In the genomic region with DNA sequence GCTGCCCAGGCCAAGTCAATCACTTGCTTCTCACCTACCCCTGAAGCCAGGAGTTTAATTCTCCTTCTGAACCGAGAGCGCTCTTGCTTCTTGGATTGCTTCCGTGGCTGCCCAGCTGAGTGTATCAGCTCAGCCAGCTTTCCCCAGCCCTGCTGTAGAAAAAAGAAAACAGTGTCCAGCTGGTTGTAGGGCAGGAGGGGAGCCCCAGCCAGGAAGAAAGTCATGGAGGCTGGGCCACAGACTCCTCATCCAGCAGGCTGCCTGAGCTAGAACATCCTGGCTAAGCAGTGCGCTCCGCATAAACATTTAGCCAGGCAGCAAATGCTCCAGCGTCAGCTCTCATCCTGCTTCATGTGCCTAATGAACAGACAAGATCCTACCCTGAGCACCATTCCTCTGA, we compare ENCODE assay signal across 18 mouse cellular contexts. TPM values are rescaled to one million over a fixed set of nuclear protein-coding genes. Genes with fewer than 3 reads are reported as not detected.
A peak's percentile ranks its signal among the peaks of the same experiment; 100 is the strongest.
DNase-seq lines count a peak whose midpoint lies in the region; ATAC-seq and TF ChIP-seq lines count a peak whose summit lies in the region.
"Had no signal": no experiment of that assay in that cellular context is flagged by ENCODE, and none has a peak within 500 bp of the region (broad histone marks: within the 10 kb centered on the region; RNA-seq: fewer than 3 reads in every experiment).

No protein-coding gene starts in this region.

- H3K4me3 ChIP-seq in heart, embryonic 16.5 days (ENCODE audit: low read length): no peak overlapping the region
- H3K4me3 ChIP-seq in hindbrain, postnatal 0 days (ENCODE audit: low read length): no peak overlapping the region
- no peak overlapping the region for H3K4me3 ChIP-seq in forebrain, embryonic 12.5 days (replicated peaks)
- H3K4me3 ChIP-seq: embryonic facial prominence, embryonic 13.5 days had no signal

- no peaks in the 10 kb centered on the region for H3K9me3 ChIP-seq in heart, embryonic 16.5 days (replicated peaks; ENCODE audit: control insufficient read depth, low read length)
- H3K9me3 ChIP-seq in hindbrain, postnatal 0 days (ENCODE audit: low read length): no peaks in the 10 kb centered on the region
- no peaks in the 10 kb centered on the region for H3K9me3 ChIP-seq in forebrain, embryonic 12.5 days
- H3K9me3 ChIP-seq: embryonic facial prominence, embryonic 13.5 days had no signal

- no peaks in the 10 kb centered on the region for H3K4me1 ChIP-seq in heart, embryonic 16.5 days (ENCODE audit: control insufficient read depth, insufficient read depth, low read length)
- H3K4me1 ChIP-seq in hindbrain, postnatal 0 days (ENCODE audit: insufficient read depth, low read length): no peaks in the 10 kb centered on the region
- H3K4me1 ChIP-seq in forebrain, embryonic 12.5 days: peaks cover 9% of the 10 kb centered on the region; the same call in 1 of the 2 replicates
- H3K4me1 ChIP-seq: embryonic facial prominence, embryonic 13.5 days had no signal

- no peak for TF ChIP-seq CTCF in hindbrain, postnatal 0 days (IDR thresholded peaks at IDR 0.05; ENCODE audit: low read depth)

- H3K27ac ChIP-seq in heart, embryonic 16.5 days (ENCODE audit: low read length): peak overlapping the region; percentile 49
- peak overlapping the region; percentile 27; the same call in 1 of the 2 replicates for H3K27ac ChIP-seq in hindbrain, postnatal 0 days
- H3K27ac ChIP-seq in forebrain, embryonic 12.5 days: no peak overlapping the region
- H3K27ac ChIP-seq: embryonic facial prominence, embryonic 13.5 days; liver, embryonic 14.5 days had no signal

- intact Hi-C loops in left cerebral cortex, postnatal 4 days (cut with DNase I): no loop called here

- H3K36me3 ChIP-seq in heart, embryonic 16.5 days (ENCODE audit: control insufficient read depth, insufficient read depth): no peaks in the 10 kb centered on the region
- no peaks in the 10 kb centered on the region for H3K36me3 ChIP-seq in hindbrain, postnatal 0 days (ENCODE audit: insufficient read depth, low read length)
- no peaks in the 10 kb centered on the region for H3K36me3 ChIP-seq in forebrain, embryonic 12.5 days (replicated peaks)
- H3K36me3 ChIP-seq: embryonic facial prominence, embryonic 13.5 days; G1E had no signal

- H3K27me3 ChIP-seq in heart, embryonic 16.5 days (ENCODE audit: control insufficient read depth, insufficient read depth, low read length): no peaks in the 10 kb centered on the region
- H3K27me3 ChIP-seq in hindbrain, postnatal 0 days (ENCODE audit: insufficient read depth, low read length): no peaks in the 10 kb centered on the region
- H3K27me3 ChIP-seq in forebrain, embryonic 12.5 days: 0 out of 2 replicates have a peak, but pooled peaks cover 4% of the 10 kb centered on the region
- H3K27me3 ChIP-seq: embryonic facial prominence, embryonic 13.5 days had no signal

- H3K4me2 ChIP-seq in heart, embryonic 16.5 days (ENCODE audit: low read depth, low read length): no peak overlapping the region
- H3K4me2 ChIP-seq in hindbrain, postnatal 0 days (ENCODE audit: low read depth, low read length): no peak overlapping the region
- no peak overlapping the region for H3K4me2 ChIP-seq in forebrain, embryonic 12.5 days
- H3K4me2 ChIP-seq: embryonic facial prominence, embryonic 13.5 days had no signal

- no peak overlapping the region for H3K9ac ChIP-seq in heart, embryonic 16.5 days (ENCODE audit: low read length)
- H3K9ac ChIP-seq in hindbrain, postnatal 0 days (replicated peaks; ENCODE audit: low read length): no peak overlapping the region
- H3K9ac ChIP-seq in forebrain, embryonic 12.5 days: no peak overlapping the region
- H3K9ac ChIP-seq: embryonic facial prominence, embryonic 13.5 days; liver, embryonic 14.5 days had no signal

- ATAC-seq in heart, embryonic 16.5 days (replicated peaks; ENCODE audit: extremely low read depth, insufficient read depth, low FRiP score): 0 out of 2 replicates have a peak, but pooled peaks have one; percentile 32
- no peak for ATAC-seq in hindbrain, postnatal 0 days
- ATAC-seq in forebrain, embryonic 12.5 days (ENCODE audit: low FRiP score): no peak
- ATAC-seq: forebrain, embryonic 16.5 days; intestine, postnatal 0 days had no signal

- WGBS in heart, embryonic 16.5 days: 24% methylated on average over 6 of the region's 6 CpGs
- WGBS in hindbrain, postnatal 0 days: 27% methylated on average over 6 of the region's 6 CpGs
- WGBS in forebrain, embryonic 12.5 days: 64% methylated on average over 6 of the region's 6 CpGs

- DNase-seq in heart, adult 18-20 months: peak; percentile 9 to 12
- no peak for DNase-seq in heart, postnatal 4 days
- DNase-seq in left cerebral cortex, postnatal 4 days: peak; percentile 13
- DNase-seq in left cerebral cortex, adult 8-10 months (ENCODE audit: low spot score in 2 of 2): no peak
- DNase-seq in hindbrain, postnatal 0 days (ENCODE audit: low spot score): peak; percentile 13
- DNase-seq in testis, postnatal 10 days (ENCODE audit: low spot score): no peak
- DNase-seq: B cell, adult 2 months; cerebellum, adult 18-20 months; gastrocnemius, postnatal 10 days; thymus, postnatal 25 days had no signal

RNA-seq across cellular contexts. Expression of gene Ccl1, which starts 34.9 kb away (rescaled TPM):
- total RNA-seq in heart, adult 18-20 months (2021): not detected
- total RNA-seq in heart, postnatal 4 days (2021): not detected
- not detected for total RNA-seq in left cerebral cortex, postnatal 4 days (2021)
- not detected for total RNA-seq in left cerebral cortex, adult 8-10 months (2022)
- polyA plus RNA-seq in heart, embryonic 16.5 days (2015; fragmentation: Nextera tagmentation; extraction: Ambion mirVana): 0.30 TPM in 1 of 2 replicates, not detected in the other
- total RNA-seq in hindbrain, postnatal 0 days (2014; rRNA removed): not detected in 2 replicates
- 0.39 TPM in 1 of 2 replicates, not detected in the other for polyA plus RNA-seq in hindbrain, postnatal 0 days (2015; fragmentation: Nextera tagmentation; extraction: Ambion mirVana)
- not detected in 2 replicates for polyA plus RNA-seq in forebrain, embryonic 12.5 days (2016; fragmentation: Nextera tagmentation; extraction: Ambion mirVana)
- total RNA-seq: adrenal gland, postnatal 4 days; gastrocnemius, postnatal 10 days had no signal
- polyA plus RNA-seq: embryonic facial prominence, embryonic 13.5 days; G1E; intestine, postnatal 0 days; liver, embryonic 14.5 days had no signal

RNA-seq across cellular contexts. Expression of gene Tmem132e, which starts 48.3 kb away (rescaled TPM):
- total RNA-seq in heart, adult 18-20 months (2021): under 1 TPM; 0.20 to 0.31 TPM
- total RNA-seq in heart, postnatal 4 days (2021): under 1 TPM; 0.11 to 0.29 TPM
- 10 to 100 TPM; 16.0 to 16.8 TPM for total RNA-seq in left cerebral cortex, postnatal 4 days (2021)
- total RNA-seq in left cerebral cortex, adult 8-10 months (2022): 10 to 100 TPM; 16.2 to 17.7 (median 17.1) TPM
- 0.04 and 0.12 TPM in 2 replicates for polyA plus RNA-seq in heart, embryonic 16.5 days (2015; fragmentation: Nextera tagmentation; extraction: Ambion mirVana)
- total RNA-seq in hindbrain, postnatal 0 days (2014; rRNA removed): 48.9 and 52.8 TPM in 2 replicates
- 4.0 and 4.6 TPM in 2 replicates for polyA plus RNA-seq in hindbrain, postnatal 0 days (2015; fragmentation: Nextera tagmentation; extraction: Ambion mirVana)
- 0.85 and 0.88 TPM in 2 replicates for polyA plus RNA-seq in forebrain, embryonic 12.5 days (2016; fragmentation: Nextera tagmentation; extraction: Ambion mirVana)
- total RNA-seq: G1E had no signal
- polyA plus RNA-seq: G1E had no signal

Comparison
In these comparisons a context has a peak if more than half of its experiments do, and no peak if none do; other contexts are left out.
1. DNase-seq: peak in heart, adult 18-20 months (2 of 2), left cerebral cortex, postnatal 4 days (single experiment) and hindbrain, postnatal 0 days (single experiment); none in heart, postnatal 4 days (single experiment), left cerebral cortex, adult 8-10 months (0 of 2) and testis, postnatal 10 days (single experiment).
2. RNA of gene Tmem132e, which starts 48.3 kb away (total RNA-seq): 48.9 to 52.8 TPM in hindbrain, postnatal 0 days, 16.2 to 17.7 TPM in left cerebral cortex, adult 8-10 months and 16.0 to 16.8 TPM in left cerebral cortex, postnatal 4 days; 0.20 to 0.31 TPM in heart, adult 18-20 months and 0.11 to 0.29 TPM in heart, postnatal 4 days; every median in the first group is over 10 times any median in the second.